Mouse (Mus musculus): ENCODE results near the gene Arl2.
A peak's percentile ranks its signal among the peaks of the same experiment; 100 is the strongest.

Arl2 gene

DNA sequence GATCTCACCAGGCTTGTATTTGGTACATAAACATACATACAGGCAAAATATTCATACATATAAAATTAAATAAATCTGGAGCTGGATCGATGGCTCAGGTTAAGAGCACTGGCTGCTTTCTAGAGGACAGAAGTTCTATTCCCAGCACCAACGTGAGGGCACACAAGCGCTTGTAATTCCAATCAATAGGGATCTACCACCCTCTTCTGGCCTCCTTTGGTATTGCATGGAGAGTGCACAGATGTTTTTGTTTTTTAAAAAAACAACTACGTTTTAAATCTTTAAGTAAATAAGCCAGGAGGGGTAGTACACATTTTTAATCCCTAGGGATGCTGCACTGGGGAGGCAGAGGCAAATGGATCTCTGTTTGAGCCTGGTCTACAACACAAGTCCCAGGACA, 15.1 kb downstream of the Arl2 start:
- peak; percentile 59 for DNase-seq

GRCm38 (mm10) chr19:6124898-6125297, 16.4 kb downstream of the Arl2 start:
- no peak for DNase-seq

DNA sequence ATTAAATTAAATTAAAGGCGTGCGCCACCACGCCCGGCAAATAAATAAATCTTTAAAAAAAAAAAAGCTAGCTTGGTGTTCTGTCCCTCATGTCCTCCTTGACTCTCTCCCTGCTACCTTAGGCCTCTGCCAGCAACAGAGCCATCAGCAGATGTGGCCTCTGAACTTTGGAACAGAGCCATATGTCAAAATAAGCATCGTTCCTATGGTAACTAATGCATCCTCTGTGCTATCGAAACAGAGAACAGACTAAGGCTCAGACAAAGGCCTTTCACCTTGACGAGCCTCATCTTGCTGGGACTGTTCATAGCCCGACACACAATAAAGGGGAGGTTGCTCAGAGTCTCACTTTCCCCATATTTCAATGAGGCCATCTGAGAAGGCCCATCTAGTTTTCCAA, 18.0 kb downstream of the Arl2 start:
- no peak for DNase-seq

DNA sequence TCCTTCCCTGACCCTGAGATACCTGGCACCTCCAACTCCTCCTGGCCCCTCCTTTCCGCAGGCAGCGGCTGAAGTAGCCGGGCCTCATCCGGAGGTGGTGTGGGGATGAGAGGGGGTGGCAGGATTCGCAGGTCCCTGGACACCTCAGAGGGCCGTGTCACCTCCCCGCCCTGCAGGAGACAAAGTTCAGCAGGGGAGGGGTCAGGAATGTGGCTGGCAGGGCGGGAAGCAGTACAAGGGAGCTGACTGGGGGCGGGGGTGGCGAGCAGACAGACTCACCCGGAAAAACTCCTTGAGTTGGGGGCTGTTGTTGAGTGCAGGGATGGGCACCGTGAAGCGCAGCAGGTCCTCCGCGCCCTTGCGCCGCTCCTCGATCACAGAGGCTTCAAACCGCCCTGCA, 19.6 kb downstream of the Arl2 start:
- DNase-seq: peak; percentile 35

GRCm38 (mm10) chr19:6118677-6119185, 22.6 kb downstream of the Arl2 start:
- DNase-seq: no peak

GRCm38 (mm10) chr19:6117986-6118676, 23.2 kb downstream of the Arl2 start, which contains the start of gene Sac3d1:
TSS of gene Sac3d1 (minus strand) at chr19:6118650.
- DNase-seq: peak; percentile 92

DNA sequence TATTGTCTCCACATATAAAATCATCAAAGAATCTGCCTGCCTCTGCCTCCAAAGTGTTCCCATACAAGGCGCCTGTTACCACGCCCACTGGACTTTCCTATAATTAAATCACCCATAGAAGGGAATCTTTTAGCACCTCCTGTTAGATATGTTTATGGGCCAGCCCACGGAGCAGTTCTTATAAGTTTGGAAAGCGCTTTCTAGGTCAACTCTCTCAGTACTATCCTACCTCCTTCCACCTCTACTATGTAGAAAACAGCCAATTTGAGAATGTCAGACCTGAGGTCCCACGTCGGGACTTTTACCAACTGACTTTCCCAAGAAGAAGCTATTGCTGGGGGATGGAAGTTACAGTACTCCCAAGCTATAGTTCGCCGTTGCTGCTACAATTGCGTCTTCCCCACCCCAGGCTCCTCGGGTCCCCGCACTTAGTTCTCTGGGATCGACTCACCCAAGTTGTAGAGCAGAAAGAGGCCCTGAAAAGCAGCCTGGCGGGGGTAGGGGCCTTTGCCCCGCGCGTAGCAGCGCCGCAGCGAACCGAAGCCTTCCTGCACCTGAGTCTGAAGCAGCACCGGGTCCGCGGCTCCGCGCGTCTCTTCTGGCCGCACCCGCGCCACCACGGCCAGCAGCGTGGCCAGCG, 23.9 kb downstream of the Arl2 start:
- DNase-seq: no peak

DNA sequence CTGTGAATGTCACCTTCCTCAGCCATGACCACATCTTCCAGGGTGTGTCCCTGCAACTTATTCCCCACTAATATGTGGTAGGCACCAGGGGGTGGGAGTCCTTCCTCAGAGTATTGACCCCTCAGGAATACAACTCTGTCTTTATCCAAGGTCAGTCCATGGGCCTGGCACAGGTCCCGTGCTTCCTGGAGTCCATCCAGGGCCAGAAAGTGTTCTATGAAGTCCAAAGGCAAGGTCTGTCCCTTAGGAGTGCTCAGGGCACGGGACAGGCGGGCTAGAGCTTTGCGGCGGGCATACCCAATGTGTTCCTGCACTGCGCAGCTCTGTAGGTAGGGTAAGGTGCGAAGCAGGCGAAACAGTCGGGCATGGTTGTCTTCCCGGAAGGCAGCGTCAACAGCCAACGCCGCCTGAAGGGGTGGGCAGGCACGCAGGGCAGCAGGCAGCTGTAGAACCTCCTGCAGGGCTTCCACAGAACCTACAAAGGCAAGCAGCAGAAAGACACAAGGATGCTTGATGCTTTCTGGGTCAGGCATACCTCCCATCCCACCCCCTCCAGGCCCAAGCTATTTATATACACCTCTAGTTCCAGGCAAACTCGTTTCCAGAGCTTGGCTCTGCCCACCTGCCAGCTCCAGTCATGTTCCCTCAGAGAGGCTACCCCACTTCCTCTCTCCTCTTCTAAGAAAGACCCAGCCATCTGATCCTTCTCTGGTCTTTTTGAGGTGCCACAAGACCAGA, 25.1 kb downstream of the Arl2 start:
- DNase-seq: peak; percentile 27

DNA sequence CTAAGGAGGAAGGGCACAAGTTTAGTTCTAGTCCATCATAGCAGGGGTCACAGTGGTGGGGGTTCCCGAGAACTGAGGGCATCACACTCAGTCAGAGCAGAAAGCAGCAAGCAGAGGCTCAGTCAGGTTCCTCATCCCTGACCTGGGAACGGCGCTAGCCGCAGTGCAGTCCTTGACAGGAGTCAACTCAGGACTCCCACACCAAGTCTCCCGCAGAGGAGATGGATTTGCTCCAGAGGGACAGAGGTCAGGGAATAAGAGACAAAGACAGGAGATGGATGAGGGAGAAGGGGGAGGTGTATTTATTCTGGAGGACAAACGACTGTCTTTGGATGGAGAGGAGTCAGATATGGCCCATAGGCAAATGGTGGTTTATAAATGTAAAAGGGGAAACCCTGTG, 28.2 kb downstream of the Arl2 start:
- peak; percentile 21 for DNase-seq

DNA sequence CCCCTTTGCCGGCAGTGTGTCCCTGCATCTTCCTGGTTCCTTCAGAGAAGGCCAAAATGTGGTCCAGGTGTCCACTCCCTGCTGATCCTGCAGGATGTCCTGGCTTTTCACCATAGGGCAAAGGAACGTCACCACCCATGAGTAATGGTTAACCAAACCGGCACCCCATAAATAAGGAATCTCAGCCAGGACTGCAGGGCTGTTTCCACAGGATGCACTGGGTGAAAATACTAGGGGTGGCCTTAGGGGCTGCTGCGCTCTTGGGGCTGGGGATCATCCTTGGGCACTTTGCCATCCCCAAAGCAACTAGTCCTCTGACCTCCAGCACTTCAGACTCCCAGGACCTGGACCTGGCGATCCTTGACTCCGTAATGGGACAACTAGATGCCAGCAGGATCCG, 35.8 kb downstream of the Arl2 start, which contains the start of gene Naaladl1:
Gene Naaladl1 (plus strand): TSS at position 197 of the 400 bp plus-strand sequence.
- DNase-seq: no peak

DNA sequence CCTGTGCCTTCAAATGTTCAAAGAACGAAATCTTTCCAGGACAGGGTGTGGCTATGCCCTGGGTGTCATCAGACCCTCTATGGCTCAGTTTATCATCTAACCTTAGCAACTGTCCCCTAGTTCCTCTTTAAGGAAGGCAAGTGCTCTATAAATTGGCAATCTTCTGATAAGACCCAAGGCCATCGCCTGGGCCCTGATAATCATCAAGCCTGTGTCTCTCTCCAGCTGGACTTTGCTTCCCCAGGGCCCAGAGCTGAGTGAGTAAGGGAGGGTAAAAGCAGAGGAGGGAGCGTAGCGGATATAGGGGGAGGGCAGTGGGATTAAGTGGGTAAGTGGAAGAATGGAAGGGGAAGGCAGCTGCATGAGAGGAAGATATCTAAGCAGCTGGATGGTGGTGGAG, 36.9 kb downstream of the Arl2 start:
- DNase-seq: no peak

DNA sequence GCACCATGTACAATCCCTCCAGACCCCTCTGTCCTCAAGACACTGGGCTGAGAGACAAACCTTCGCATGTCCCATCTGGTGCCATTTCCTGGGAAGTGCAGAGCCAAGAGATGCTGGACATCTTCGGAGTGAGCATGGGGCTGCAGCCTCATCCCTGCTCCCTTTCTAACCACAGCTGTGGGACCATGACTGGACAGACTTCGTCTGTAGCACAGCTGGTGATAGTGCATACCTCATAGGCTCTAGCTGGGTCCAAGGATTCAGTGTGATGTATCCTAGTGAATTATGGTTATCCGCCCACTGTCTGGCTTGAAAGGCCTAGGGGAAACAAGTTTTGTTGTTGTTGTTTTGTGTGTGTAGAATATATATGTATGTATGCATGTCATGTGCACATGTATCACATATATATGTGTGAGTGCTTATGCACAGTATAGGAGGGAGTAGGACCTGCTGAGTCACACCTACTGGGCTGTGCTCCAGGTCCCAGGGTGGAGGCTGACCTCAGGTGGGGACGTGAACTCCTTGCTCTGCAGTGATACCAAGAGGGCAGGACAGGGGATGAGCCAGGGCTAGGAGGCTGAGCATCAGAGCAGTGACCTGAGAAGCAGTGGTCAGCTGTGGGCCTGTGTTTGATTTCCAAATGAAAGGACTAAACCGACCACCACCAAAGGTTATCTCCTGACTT, 39.0 kb downstream of the Arl2 start:
- no peak for DNase-seq

- no peak for DNase-seq
Observed at GRCm38 (mm10) chr19:6101186-6101585, 40.2 kb downstream of the Arl2 start.

DNA sequence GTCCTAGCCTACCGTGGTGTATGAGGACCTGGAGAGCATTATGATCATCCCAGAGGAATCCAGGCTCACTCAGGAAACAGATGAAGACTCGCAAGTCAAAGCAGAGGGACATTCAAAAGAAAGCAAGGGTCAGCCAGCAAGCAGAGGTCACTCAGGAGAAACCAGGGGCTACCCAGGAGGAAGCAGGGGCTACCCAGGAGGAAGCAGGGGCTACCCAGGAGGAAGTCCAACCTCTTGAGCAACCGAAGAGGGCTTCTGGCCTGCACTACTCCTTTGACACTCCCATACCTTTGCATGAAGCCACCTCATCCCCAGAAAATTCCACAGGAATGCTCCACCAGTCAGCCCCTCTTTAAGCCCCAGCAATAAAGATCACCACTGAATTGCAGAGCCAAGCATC, 43.5 kb downstream of the Arl2 start:
- peak; percentile 47 for DNase-seq

- DNase-seq: no peak
Observed at GRCm38 (mm10) chr19:6094119-6094518, 47.2 kb downstream of the Arl2 start, which contains the start of gene AC131692.1. TSS of gene AC131692.1 (plus strand) at chr19:6094419.

GRCm38 (mm10) chr19:6088841-6089240, 52.5 kb downstream of the Arl2 start:
- no peak for DNase-seq

GRCm38 (mm10) chr19:6085417-6085879, 55.9 kb downstream of the Arl2 start:
- DNase-seq: peak; percentile 70

- peak; percentile 98 for DNase-seq
Observed at GRCm38 (mm10) chr19:6084478-6085248, 56.7 kb downstream of the Arl2 start, which contains the start of the genes Zfpl1 and Cdca5. TSS of gene Zfpl1 (minus strand) at chr19:6084956. TSS of gene Cdca5 (plus strand) at chr19:6084983.
